Mouse (Mus musculus) midbrain, embryonic 13.5 days (tissue): ENCODE measurements at regions not wholly inside any gene's neighbourhood (a gene's known extent, or its start where the extent isn't known, plus 50 kb on each side); places are given as distances from the start of the nearest gene placed in this dataset.
"Not testable (repeated sequence)": the region's sequence is repeated elsewhere in the genome, so short reads cannot be mapped to it uniquely, and the experiment has no call there.

Source experiments
- ATAC-seq: fragments of 200-750 bp; cut with Nextera tagmentation; 2 replicates; pipeline ENCODE4 v1.8.0; 2017; ENCODE audit warnings: mild to moderate bottlenecking, moderate TSS enrichment, moderate library complexity
- H3K27ac ChIP-seq: fragments of 300-500 bp; sonication (generic); 2 replicates; pipeline ENCODE4 v1.5.1; 2015; ENCODE audit warnings: inconsistent platforms, mild to moderate bottlenecking, moderate library complexity
- H3K27me3 ChIP-seq: fragments of 300-500 bp; sonication (generic); 2 replicates; pipeline ENCODE4 v1.6.1; 2015; ENCODE audit warnings: mild to moderate bottlenecking, inconsistent platforms
- H3K36me3 ChIP-seq: fragments of 300-500 bp; sonication (generic); 2 replicates; pipeline ENCODE4 v1.6.1; 2015; ENCODE audit warnings: mild to moderate bottlenecking, inconsistent platforms
- H3K4me1 ChIP-seq: fragments of 300-500 bp; sonication (generic); replicated peaks from 2 replicates; pipeline ENCODE4 v1.6.1; 2015; ENCODE audit warnings: inconsistent platforms
- H3K4me2 ChIP-seq: fragments of 300-500 bp; sonication (generic); replicated peaks from 2 replicates; pipeline ENCODE4 v1.6.1; 2015; ENCODE audit warnings: moderate library complexity, mild to moderate bottlenecking, inconsistent platforms
- H3K4me3 ChIP-seq: fragments of 300-500 bp; sonication (generic); replicated peaks from 2 replicates; pipeline ENCODE4 v1.5.1; 2015; ENCODE audit warnings: mild to moderate bottlenecking, inconsistent platforms
- H3K9ac ChIP-seq: fragments of 300-500 bp; sonication (generic); replicated peaks from 2 replicates; pipeline ENCODE4 v1.6.1; 2015; ENCODE audit warnings: mild to moderate bottlenecking, inconsistent platforms
- H3K9me3 ChIP-seq: fragments of 300-500 bp; sonication (generic); 2 replicates; pipeline ENCODE4 v1.6.1; 2016; ENCODE audit warnings: mild to moderate bottlenecking, inconsistent platforms
- WGBS: fragments of 180-500 bp; shearing (Covaris S2); methylation state at CpG from one replicate; pipeline ENCODE4 v1.1.7; 2015; 5-methylcytosine and 5-hydroxymethylcytosine counted together

GRCm38 (mm10) chr13:97363214-97363613, 122.3 kb downstream of the Enc1 start:
- Histone ChIP-seq H3K4me3 (no peak overlapping the region), H3K4me1 (peaks cover 8% of the 10 kb centered on the region), H3K9ac (no peak overlapping the region), H3K27me3 (peaks cover 4% of the 10 kb centered on the region; the same call in 1 of the 2 replicates), H3K27ac (no peak overlapping the region), H3K4me2 (no peak overlapping the region), H3K36me3 (no peaks in the 10 kb centered on the region), H3K9me3 (no peaks in the 10 kb centered on the region)
- no peak for ATAC-seq
- WGBS: 94% methylated on average over 4 of the region's 4 CpGs

- Histone ChIP-seq H3K4me2 (no peak overlapping the region), H3K27ac (no peak overlapping the region), H3K9me3 (peaks cover 2% of the 10 kb centered on the region; the same call in 1 of the 2 replicates), H3K36me3 (no peaks in the 10 kb centered on the region), H3K4me1 (peaks cover 6% of the 10 kb centered on the region), H3K4me3 (no peak overlapping the region), H3K9ac (no peak overlapping the region), H3K27me3 (no peaks in the 10 kb centered on the region)
- ATAC-seq: no peak
- WGBS: 78% methylated on average over 9 of the region's 9 CpGs
Measured at GRCm38 (mm10) chr13:97360551-97360950, 119.6 kb downstream of the Enc1 start.

GRCm38 (mm10) chr13:97358781-97359305, 117.9 kb downstream of the Enc1 start:
- 0 out of 2 replicates have a peak, but pooled peaks cover 4% of the 10 kb centered on the region for H3K27me3 ChIP-seq
- 85% methylated on average over 8 of the region's 8 CpGs for WGBS
- no peaks in the 10 kb centered on the region; the same call in none of the 2 replicates for H3K4me1 ChIP-seq
- no peaks in the 10 kb centered on the region for H3K36me3 ChIP-seq
- H3K4me3 ChIP-seq: no peak overlapping the region
- H3K9me3 ChIP-seq: peaks cover 2% of the 10 kb centered on the region; the same call in 1 of the 2 replicates
- H3K27ac ChIP-seq: no peak overlapping the region
- no peak for ATAC-seq
- H3K4me2 ChIP-seq: no peak overlapping the region
- H3K9ac ChIP-seq: no peak overlapping the region

- Histone ChIP-seq H3K27ac (no peak overlapping the region), H3K9ac (no peak overlapping the region), H3K27me3 (0 out of 2 replicates have a peak, but pooled peaks cover 7% of the 10 kb centered on the region), H3K36me3 (no peaks in the 10 kb centered on the region), H3K4me1 (no peaks in the 10 kb centered on the region; the same call in none of the 2 replicates), H3K4me3 (no peak overlapping the region), H3K4me2 (no peak overlapping the region), H3K9me3 (peaks cover 2% of the 10 kb centered on the region; the same call in 1 of the 2 replicates)
- WGBS: 59% methylated on average over 6 of the region's 6 CpGs
- no peak for ATAC-seq
Measured at GRCm38 (mm10) chr13:97358261-97358660, 117.4 kb downstream of the Enc1 start.

- Histone ChIP-seq H3K4me2 (no peak overlapping the region), H3K4me3 (no peak overlapping the region), H3K4me1 (no peaks in the 10 kb centered on the region; the same call in none of the 2 replicates), H3K9me3 (peaks cover 2% of the 10 kb centered on the region; the same call in 1 of the 2 replicates), H3K9ac (no peak overlapping the region), H3K27ac (no peak overlapping the region), H3K27me3 (0 out of 2 replicates have a peak, but pooled peaks cover 7% of the 10 kb centered on the region), H3K36me3 (no peaks in the 10 kb centered on the region)
- 67% methylated on average over 13 of the region's 13 CpGs for WGBS
- ATAC-seq: no peak
Measured at GRCm38 (mm10) chr13:97356923-97357807, 116.3 kb downstream of the Enc1 start.

- not testable (repeated sequence) for H3K9ac ChIP-seq, H3K36me3 ChIP-seq, ATAC-seq, H3K4me2 ChIP-seq, H3K27ac ChIP-seq, H3K27me3 ChIP-seq, H3K9me3 ChIP-seq, H3K4me1 ChIP-seq, H3K4me3 ChIP-seq
- WGBS: 92% methylated on average over 6 of the region's 6 CpGs
Measured at GRCm38 (mm10) chr13:97355411-97355810, 114.5 kb downstream of the Enc1 start.

GRCm38 (mm10) chr13:97347696-97348095, 106.8 kb downstream of the Enc1 start:
- Histone ChIP-seq H3K4me2 (no peak overlapping the region), H3K4me3 (no peak overlapping the region), H3K27me3 (0 out of 2 replicates have a peak, but pooled peaks cover 2% of the 10 kb centered on the region), H3K4me1 (no peaks in the 10 kb centered on the region), H3K36me3 (no peaks in the 10 kb centered on the region), H3K9ac (no peak overlapping the region), H3K27ac (no peak overlapping the region), H3K9me3 (no peaks in the 10 kb centered on the region)
- no peak for ATAC-seq
- 95% methylated on average over 7 of the region's 7 CpGs for WGBS

- H3K4me3 ChIP-seq: no peak overlapping the region
- no peaks in the 10 kb centered on the region for H3K36me3 ChIP-seq
- peaks cover 13% of the 10 kb centered on the region; the same call in 1 of the 2 replicates for H3K4me1 ChIP-seq
- H3K27me3 ChIP-seq: no peaks in the 10 kb centered on the region
- H3K9ac ChIP-seq: no peak overlapping the region
- no peak for ATAC-seq
- H3K27ac ChIP-seq: no peak overlapping the region
- WGBS: 79% methylated on average over 7 of the region's 7 CpGs
- H3K4me2 ChIP-seq: no peak overlapping the region
- H3K9me3 ChIP-seq: no peaks in the 10 kb centered on the region
Measured at GRCm38 (mm10) chr13:97341218-97341889, 100.4 kb downstream of the Enc1 start.

GRCm38 (mm10) chr13:97337954-97338353, 97.0 kb downstream of the Enc1 start:
- no peak overlapping the region for H3K4me3 ChIP-seq
- no peak overlapping the region for H3K27ac ChIP-seq
- no peak overlapping the region for H3K4me2 ChIP-seq
- H3K27me3 ChIP-seq: no peaks in the 10 kb centered on the region
- no peak for ATAC-seq
- peaks cover 19% of the 10 kb centered on the region for H3K4me1 ChIP-seq
- H3K9ac ChIP-seq: no peak overlapping the region
- no peaks in the 10 kb centered on the region for H3K36me3 ChIP-seq
- no peaks in the 10 kb centered on the region for H3K9me3 ChIP-seq
- 27% methylated on average over 3 of the region's 3 CpGs for WGBS

GRCm38 (mm10) chr13:97337296-97337731, 96.4 kb downstream of the Enc1 start:
- no peak overlapping the region for H3K4me3 ChIP-seq
- no peak overlapping the region for H3K9ac ChIP-seq
- no peaks in the 10 kb centered on the region for H3K27me3 ChIP-seq
- peak overlapping the region; percentile 19; the same call in 1 of the 2 replicates for H3K27ac ChIP-seq
- peaks cover 19% of the 10 kb centered on the region for H3K4me1 ChIP-seq
- H3K36me3 ChIP-seq: no peaks in the 10 kb centered on the region
- 67% methylated on average over 10 of the region's 10 CpGs for WGBS
- ATAC-seq: no peak
- no peaks in the 10 kb centered on the region for H3K9me3 ChIP-seq
- no peak overlapping the region for H3K4me2 ChIP-seq

GRCm38 (mm10) chr13:97333801-97334534, 93.1 kb downstream of the Enc1 start:
- Histone ChIP-seq H3K27ac (no peak overlapping the region), H3K9me3 (no peaks in the 10 kb centered on the region), H3K4me2 (no peak overlapping the region), H3K36me3 (no peaks in the 10 kb centered on the region), H3K27me3 (no peaks in the 10 kb centered on the region), H3K4me3 (no peak overlapping the region), H3K9ac (no peak overlapping the region), H3K4me1 (peaks cover 19% of the 10 kb centered on the region)
- no peak for ATAC-seq
- WGBS: 8% methylated on average over 10 of the region's 10 CpGs
